Mouse (Mus musculus): ENCODE data around the gene H2afj.
A peak's percentile ranks its signal among the peaks of the same experiment; 100 is the strongest.

- TF ChIP-seq CTCF (IDR thresholded peaks at IDR 0.05; ENCODE audit: borderline replicate concordance, extremely low read depth, insufficient read depth, insufficient read length) (no peak), POLR2A (IDR thresholded peaks at IDR 0.05; ENCODE audit: borderline replicate concordance, extremely low read depth, insufficient read depth, insufficient read length, poor library complexity, severe bottlenecking) (0 out of 2 replicates have a peak, but pooled peaks have one; percentile 21)
Measured at GRCm38 (mm10) chr6:136808014-136808417, at the start of gene H2afj.

Data from brain, embryonic 14.5 days (tissue).